Mouse (Mus musculus) cortical plate, adult 2 months (tissue): ENCODE results near the gene H2-Ab1.

Experiments
- CTCF ChIP-seq: fragments of 200-500 bp; IDR thresholded peaks from 2 replicates; pipeline ENCODE4 v1.5.1; 2011; ENCODE audit warnings: mild to moderate bottlenecking, control low read depth, low read length; ENCODE audit not compliant: insufficient read depth; ENCODE audit errors: extremely low read depth
- POLR2A ChIP-seq: fragments of 200-500 bp; IDR thresholded peaks from 2 replicates; pipeline ENCODE4 v1.6.1; 2011; ENCODE audit warnings: mild to moderate bottlenecking, low read length, control low read depth; ENCODE audit not compliant: insufficient read depth; ENCODE audit errors: extremely low read depth

DNA sequence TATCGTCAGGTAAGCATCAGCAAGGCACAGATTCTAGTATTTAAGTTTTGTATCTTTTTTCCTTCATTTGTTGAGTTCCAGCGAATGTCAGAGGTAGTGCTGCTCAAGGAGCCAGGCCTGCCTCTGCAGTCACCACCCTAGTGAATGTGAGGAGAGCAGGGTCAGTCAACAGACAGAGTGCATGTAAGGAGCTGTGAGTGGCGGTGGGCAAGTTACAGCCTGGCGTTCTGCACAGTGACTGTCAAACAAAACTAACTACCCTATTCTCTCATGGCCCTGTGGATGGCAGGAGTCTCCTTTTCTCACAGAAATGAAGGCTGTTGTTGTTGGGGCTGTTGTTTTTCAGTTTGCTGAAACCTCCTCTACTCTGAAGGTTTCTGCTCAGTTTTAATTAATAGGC lies 27.9 kb downstream of the H2-Ab1 start:
- TF ChIP-seq CTCF (no peak), POLR2A (no peak)
